Mouse (Mus musculus) erythroblast, adult 5-6 weeks (primary cell): ENCODE measurements around the gene Stc2. TPM values are rescaled to one million over a fixed set of nuclear protein-coding genes. Genes with fewer than 3 reads are reported as not detected.

Experiments
- ATAC-seq: replicated peaks from 2 replicates; pipeline ENCODE4 v1.8.0; 2016; ENCODE audit warnings: moderate number of reproducible peaks, mild to moderate bottlenecking, moderate TSS enrichment, inconsistent platforms; ENCODE audit not compliant: poor library complexity, low FRiP score, severe bottlenecking
- total RNA-seq, 2 experiments: library from RNA; stranded (forward) in 1 of 2; stranded (reverse) in 1 of 2; fragments of 150-400 nt in 1 of 2; fragments of 200-764, 138-1000 nt in 1 of 2; gene quantifications; 2 replicates each; pipeline versions ENCODE4 v1.2.3 to v1.2.4; 2015 to 2017; ENCODE audit warnings: low replicate concordance in 2 of 2

The Stc2 gene
- total RNA-seq (2015; ENCODE audit: low replicate concordance) (0.42 TPM in 1 of 2 replicates, not detected in the other), total RNA-seq (2017; ENCODE audit: low replicate concordance) (0.17 TPM in 1 of 2 replicates, not detected in the other)

GRCm38 (mm10) chr11:31369648-31370286 lies at the start of gene Stc2:
Gene Stc2 (minus strand): TSS chr11:31370074.
- ATAC-seq: no peak

GRCm38 (mm10) chr11:31417071-31417470 lies 47.2 kb upstream of the Stc2 start:
- ATAC-seq: no peak

DNA sequence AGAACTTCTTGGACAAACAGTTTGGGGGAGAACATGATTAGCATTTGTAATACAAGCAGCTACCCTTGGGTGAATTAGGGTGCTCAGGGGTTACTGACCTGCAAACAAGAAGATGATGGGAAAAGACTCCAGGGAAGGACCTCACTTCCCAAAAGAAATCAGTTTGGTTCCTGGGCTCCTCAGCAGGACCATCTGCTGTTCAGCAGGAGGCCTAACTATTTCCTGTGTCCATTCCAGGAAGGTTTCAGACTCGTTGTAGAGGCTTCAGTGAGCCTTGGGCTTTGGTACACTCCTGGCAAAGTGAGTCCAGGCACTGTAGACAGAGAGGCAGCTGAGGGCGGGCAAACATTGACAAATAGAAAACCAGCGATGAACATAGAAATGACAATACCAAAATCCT lies 42.5 kb upstream of the Stc2 start:
- no peak for ATAC-seq

DNA sequence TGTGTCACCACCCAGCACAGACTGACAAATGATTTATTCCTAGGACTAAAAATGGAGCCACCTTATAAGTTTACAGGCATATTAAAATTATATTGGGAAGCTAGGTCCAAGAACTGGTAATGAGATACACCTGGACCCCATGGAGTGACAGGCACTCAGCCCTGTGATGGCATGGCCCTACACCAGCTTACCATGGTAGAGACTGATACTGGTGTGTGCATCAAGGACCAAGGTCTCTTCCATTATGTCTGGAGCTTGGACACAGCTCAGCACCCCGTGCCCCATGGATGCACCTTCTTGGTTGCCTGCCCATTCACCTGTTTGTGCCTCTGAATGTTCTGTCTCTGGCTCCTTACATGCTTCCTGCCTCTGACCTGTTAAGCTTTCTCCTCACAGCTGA lies 36.9 kb upstream of the Stc2 start:
- no peak for ATAC-seq

DNA sequence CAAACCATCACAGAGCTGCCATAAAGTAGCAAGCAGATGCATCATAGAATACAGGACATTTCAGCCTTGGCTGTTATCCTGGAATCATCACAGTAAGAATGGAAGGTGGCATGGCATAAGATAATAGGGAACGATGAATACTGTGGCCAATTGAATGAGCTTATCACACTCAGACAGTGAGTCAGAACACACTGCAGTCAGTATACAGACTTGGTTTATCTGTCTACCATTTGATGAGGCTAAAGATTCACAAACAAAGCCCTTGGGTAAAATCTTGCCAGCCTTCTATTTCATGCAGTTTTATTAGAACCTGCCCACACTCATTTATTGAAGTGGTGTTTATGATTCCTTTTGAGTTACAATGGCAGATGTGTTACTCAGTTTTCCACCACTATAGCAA lies 33.2 kb upstream of the Stc2 start:
- ATAC-seq: no peak

GRCm38 (mm10) chr11:31398604-31399003 lies 28.7 kb upstream of the Stc2 start:
- no peak for ATAC-seq

GRCm38 (mm10) chr11:31396638-31397417 lies 27.0 kb upstream of the Stc2 start:
- ATAC-seq: no peak

DNA sequence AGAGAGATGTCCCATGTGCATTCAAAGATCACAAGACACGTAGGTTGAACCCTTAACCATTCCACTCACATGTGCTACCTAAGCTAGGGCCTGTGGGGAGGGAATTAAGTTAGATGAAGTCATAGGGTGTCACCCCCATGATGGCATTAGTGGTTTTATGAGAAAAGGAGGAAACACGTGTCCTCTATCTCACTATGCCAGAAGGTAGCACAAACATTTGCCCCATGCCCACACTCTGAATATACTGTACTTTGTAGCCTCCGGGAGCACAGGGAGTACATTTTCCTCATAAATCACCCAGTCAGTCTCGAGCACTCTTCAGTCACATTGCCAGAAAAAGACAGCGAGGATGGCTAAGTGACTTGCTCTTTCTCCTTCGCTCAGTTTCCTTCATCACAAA lies 24.2 kb upstream of the Stc2 start:
- no peak for ATAC-seq

DNA sequence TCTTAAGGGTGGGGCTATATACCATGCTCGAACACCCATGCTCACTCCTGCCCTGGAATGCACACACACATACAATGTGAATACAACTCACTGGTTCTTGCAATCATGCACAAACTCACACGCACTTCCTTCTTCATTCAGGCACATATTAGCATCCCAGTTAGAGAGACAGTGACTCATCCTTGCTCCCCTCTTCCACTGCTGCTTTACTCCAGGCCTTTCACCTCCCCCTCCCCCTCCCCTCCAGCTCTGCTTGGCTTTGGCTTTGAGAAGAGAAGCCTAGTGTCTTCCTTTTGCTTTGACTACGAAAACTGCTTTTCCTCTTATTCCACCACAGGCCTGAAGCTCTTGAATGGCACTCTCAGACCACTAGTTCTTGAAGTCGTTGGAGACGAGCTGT lies 22.5 kb upstream of the Stc2 start:
- no peak for ATAC-seq

DNA sequence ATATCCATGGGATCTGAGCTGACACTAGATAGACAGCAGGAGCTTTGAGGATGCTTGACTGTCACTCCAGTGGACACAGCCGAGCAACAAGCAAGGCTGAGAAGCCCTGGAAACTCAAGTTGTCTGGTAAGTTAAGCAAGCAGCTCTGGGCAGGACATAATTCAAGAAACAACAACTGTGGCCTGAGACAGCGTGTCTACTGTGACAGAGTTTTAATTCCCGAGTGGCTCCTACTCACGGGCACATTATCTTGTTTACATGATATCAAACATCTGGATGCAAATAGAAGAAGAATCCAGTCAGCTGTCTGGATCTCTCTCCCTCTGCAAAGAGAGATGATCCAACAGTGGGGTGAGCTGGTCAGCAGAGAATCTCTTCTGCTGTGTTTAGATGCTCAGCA lies 19.0 kb upstream of the Stc2 start:
- no peak for ATAC-seq

- no peak for ATAC-seq
Measured at GRCm38 (mm10) chr11:31387526-31387925, 17.7 kb upstream of the Stc2 start.

DNA sequence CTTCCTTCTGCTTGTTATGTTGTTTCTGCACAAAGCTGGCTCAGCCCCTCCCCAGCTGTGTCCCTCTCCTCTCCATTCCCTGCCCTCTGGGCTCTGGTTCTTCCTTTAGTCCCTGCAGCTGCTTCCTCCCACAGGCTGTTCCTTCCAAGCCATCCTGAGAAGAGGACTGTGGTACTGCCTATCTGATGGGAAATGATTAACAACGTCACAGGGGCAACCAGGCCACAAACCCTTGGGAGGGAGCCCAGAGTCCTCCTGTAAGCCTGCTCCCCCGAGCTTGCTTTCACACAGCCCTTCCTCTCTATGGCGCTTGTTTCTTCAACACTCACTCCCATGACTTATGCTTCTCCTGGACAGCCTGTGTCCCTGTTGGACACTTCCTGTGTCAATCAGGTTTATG lies 16.7 kb upstream of the Stc2 start:
- ATAC-seq: no peak

GRCm38 (mm10) chr11:31383968-31384367 lies 14.1 kb upstream of the Stc2 start:
- ATAC-seq: no peak

DNA sequence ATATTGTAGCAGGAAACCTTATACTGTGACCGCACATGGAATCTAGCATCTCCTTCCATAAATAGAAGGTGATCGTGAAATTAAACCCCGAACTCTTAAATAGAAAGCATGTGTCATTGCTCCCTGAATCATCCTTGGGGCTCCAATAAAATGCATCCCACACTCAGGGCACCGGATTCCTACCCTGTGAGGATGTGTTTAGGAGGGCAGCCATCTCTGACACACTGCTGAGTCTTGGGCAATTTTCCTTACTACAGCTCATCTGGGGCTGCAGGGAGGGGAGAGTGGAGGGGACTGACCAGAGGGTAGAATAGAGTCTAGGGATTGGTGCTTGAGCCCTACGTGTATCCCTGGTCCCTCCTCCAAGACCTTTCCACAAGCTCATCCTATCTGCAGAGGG lies 12.3 kb upstream of the Stc2 start:
- ATAC-seq: no peak

DNA sequence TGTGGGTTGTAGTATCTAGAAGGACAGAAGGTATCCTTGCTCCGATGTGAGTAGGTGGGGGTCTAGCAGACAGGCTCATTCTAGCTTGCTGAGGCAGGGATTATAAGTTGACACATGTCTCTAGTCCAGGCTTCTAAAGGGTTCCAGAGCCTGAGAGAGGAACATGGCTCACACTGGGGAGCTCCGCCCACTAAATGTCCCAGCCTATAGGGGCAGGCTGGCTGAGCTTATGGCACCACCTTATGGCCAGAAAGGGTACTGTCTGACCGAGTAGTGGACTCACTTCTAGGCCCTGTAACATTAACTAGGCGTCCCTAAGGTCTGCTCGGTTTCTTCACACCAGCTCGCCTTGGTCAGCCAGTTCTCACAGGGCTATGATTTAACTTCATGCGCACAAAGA lies 3.6 kb upstream of the Stc2 start:
- peak; percentile 79 for ATAC-seq

DNA sequence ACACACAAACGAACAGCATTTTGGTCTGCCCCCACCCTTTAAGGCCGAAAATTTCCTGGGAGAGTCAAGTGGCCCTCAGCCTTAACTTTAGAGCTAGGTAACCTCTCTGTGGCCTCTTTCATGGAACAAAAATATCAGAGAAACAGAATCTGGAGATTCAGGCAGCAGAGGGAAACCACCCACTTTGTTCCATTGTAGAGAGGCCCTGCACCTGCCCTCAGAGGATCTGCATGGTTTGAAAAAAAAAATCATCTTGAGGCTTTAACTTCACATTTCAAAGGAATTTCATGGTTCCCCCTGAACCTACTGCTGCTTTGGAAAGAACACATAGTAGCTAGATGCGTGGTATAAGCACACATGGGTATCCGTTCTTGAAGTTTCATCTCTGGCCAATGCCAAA lies 2.3 kb upstream of the Stc2 start:
- ATAC-seq: no peak

DNA sequence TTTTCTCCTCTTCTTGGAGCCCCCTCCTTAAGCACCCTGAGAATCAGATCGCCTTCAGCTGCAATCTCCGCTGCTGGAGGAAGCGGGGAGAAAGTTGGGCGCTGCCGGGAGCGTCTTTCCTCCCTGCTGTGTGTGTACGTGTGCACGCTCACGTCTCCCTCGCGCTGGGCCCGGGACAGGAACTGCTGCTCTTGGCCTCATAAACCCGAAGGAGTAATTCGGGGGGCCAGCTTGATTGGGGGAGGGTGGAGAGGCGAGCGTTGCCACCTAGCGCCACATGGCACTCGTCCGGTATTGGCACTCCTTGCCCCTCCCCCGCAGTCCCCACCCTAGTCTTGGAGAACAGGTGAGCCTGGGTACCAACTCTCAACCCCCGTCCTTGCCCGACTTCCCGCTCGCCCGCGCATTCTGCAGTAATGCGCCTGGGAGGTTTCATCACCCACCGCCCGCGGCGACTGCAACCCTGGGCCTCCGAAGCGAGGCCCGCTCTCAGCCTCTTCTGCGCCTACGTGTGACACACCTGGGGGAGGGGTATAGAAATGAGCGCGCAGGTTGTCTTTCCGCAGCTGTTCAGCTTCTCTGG lies 1.5 kb upstream of the Stc2 start:
- no peak for ATAC-seq

GRCm38 (mm10) chr11:31370436-31371230 lies 759 bp upstream of the Stc2 start:
- no peak for ATAC-seq

DNA sequence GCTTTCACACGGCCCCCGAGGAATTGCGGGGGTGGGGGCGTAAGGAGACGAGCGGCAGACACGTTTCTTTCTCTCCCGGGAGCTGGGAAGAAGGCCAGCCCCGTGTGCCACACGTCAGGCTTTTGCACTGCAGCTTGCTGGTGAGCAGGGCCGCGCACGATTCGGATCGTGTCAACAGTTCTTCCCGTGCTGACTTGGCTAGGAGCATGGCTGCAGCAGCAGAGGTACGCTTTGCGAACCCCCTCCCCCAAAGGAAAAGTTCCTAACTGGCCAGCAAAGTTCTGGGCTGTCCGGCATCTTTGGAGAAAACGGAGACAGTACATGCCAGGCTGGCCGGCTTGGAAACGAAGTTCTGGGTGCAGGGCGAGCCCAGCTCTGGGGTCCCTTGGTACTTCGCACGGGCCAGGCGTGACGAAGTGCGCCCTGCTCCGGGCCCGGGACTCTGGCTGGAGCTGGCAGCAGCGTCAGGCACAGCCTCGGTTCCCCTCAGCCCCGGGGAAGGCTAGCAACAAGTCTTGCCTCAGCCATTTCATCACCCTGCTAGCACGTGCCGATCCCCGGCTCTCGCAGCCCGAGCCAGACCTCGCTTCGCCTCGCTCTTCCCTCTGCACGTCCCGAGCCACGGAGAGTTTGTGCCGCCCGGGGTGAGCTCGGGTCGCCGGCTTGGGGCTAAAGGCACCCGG lies 768 bp downstream of the Stc2 start:
- ATAC-seq: no peak
